Comparison of ENCODE assay signal across 10 mouse cellular contexts in genomic region chr11:76120407-76120901, GRCm38 (mm10). TPM values are rescaled to one million over a fixed set of nuclear protein-coding genes. Genes with fewer than 3 reads are reported as not detected.
A peak's percentile ranks its signal among the peaks of the same experiment; 100 is the strongest.
DNase-seq lines count a peak whose midpoint lies in the region; ATAC-seq lines count a peak whose summit lies in the region.
"Had no signal": no experiment of that assay in that cellular context is flagged by ENCODE, and none has a peak within 500 bp of the region (broad histone marks: within the 10 kb centered on the region; RNA-seq: fewer than 3 reads in every experiment).

No protein-coding gene starts in this region.

- peaks cover 24% of the 10 kb centered on the region for H3K4me1 ChIP-seq in embryonic facial prominence, embryonic 10.5 days
- no peaks in the 10 kb centered on the region for H3K4me1 ChIP-seq in midbrain, embryonic 11.5 days (ENCODE audit: control insufficient read depth, insufficient read depth, low read length)
- H3K4me1 ChIP-seq: neural tube, embryonic 13.5 days had no signal

- no peak overlapping the region for H3K9ac ChIP-seq in midbrain, embryonic 11.5 days (ENCODE audit: low read length)
- H3K9ac ChIP-seq: neural tube, embryonic 13.5 days had no signal

- peaks cover 38% of the 10 kb centered on the region for H3K36me3 ChIP-seq in embryonic facial prominence, embryonic 10.5 days (replicated peaks)
- no peaks in the 10 kb centered on the region for H3K36me3 ChIP-seq in midbrain, embryonic 11.5 days (ENCODE audit: control insufficient read depth, insufficient read depth, low read length)

- WGBS in embryonic facial prominence, embryonic 10.5 days: 48% methylated on average over 10 of the region's 10 CpGs
- WGBS in midbrain, embryonic 11.5 days: 76% methylated on average over 10 of the region's 10 CpGs

- no peak overlapping the region for H3K4me2 ChIP-seq in midbrain, embryonic 11.5 days
- H3K4me2 ChIP-seq: neural tube, embryonic 13.5 days had no signal

- 0 out of 2 replicates have a peak overlapping the region, but pooled peaks have one; percentile 36 for H3K27ac ChIP-seq in embryonic facial prominence, embryonic 10.5 days (replicated peaks)
- H3K27ac ChIP-seq in midbrain, embryonic 11.5 days (ENCODE audit: low read depth, low read length): no peak overlapping the region
- H3K27ac ChIP-seq: neural tube, embryonic 13.5 days had no signal

- peak; percentile 52 for DNase-seq in NIH3T3 (ENCODE audit: low read depth)
- DNase-seq in embryonic facial prominence, embryonic 10.5 days (ENCODE audit: low spot score): peak; percentile 42
- DNase-seq in kidney, adult 11 months: peak; percentile 66
- DNase-seq in lung, adult 18-20 months: peak; percentile 8 to 29
- DNase-seq in adrenal gland, postnatal 25 days: no peak
- no peak for DNase-seq in midbrain, embryonic 11.5 days (ENCODE audit: low spot score, missing footprints)
- no peak for DNase-seq in right cerebral cortex, postnatal 36 days (ENCODE audit: low spot score in 2 of 2)
- no peak for DNase-seq in urinary bladder, adult 18-20 months (ENCODE audit: low spot score in 2 of 2)

- no peaks in the 10 kb centered on the region for H3K9me3 ChIP-seq in embryonic facial prominence, embryonic 10.5 days
- no peaks in the 10 kb centered on the region for H3K9me3 ChIP-seq in midbrain, embryonic 11.5 days (ENCODE audit: control insufficient read depth, low read length)
- H3K9me3 ChIP-seq: neural tube, embryonic 13.5 days had no signal

- H3K4me3 ChIP-seq in embryonic facial prominence, embryonic 10.5 days: no peak overlapping the region
- no peak overlapping the region for H3K4me3 ChIP-seq in midbrain, embryonic 11.5 days (ENCODE audit: low read depth, low read length)
- H3K4me3 ChIP-seq: neural tube, embryonic 13.5 days had no signal

- no peak for ATAC-seq in midbrain, embryonic 11.5 days (ENCODE audit: low FRiP score)
- ATAC-seq: Patski had no signal

- H3K27me3 ChIP-seq in embryonic facial prominence, embryonic 10.5 days (replicated peaks; ENCODE audit: low read depth, poor library complexity, severe bottlenecking): no peaks in the 10 kb centered on the region
- no peaks in the 10 kb centered on the region for H3K27me3 ChIP-seq in midbrain, embryonic 11.5 days (ENCODE audit: control insufficient read depth, insufficient read depth, low read length)
- H3K27me3 ChIP-seq: neural tube, embryonic 13.5 days; Patski had no signal

RNA-seq across cellular contexts. Expression of gene Vps53, which starts 59.0 kb away (rescaled TPM):
- polyA plus RNA-seq in embryonic facial prominence, embryonic 10.5 days (2016; fragmentation: Nextera tagmentation; extraction: Ambion mirVana): 37.5 and 39.8 TPM in 2 replicates
- total RNA-seq in adrenal gland, postnatal 25 days (2021): 43.1 and 55.1 TPM in 2 replicates
- polyA plus RNA-seq in midbrain, embryonic 11.5 days (2014; fragmentation: Nextera tagmentation; extraction: Ambion mirVana): 44.2 and 47.4 TPM in 2 replicates

RNA-seq across cellular contexts. Expression of gene Fam57a, which starts 59.0 kb away (rescaled TPM):
- 35.0 and 35.1 TPM in 2 replicates for polyA plus RNA-seq in embryonic facial prominence, embryonic 10.5 days (2016; fragmentation: Nextera tagmentation; extraction: Ambion mirVana)
- total RNA-seq in adrenal gland, postnatal 25 days (2021): 6.8 and 9.2 TPM in 2 replicates
- 30.9 and 32.7 TPM in 2 replicates for polyA plus RNA-seq in midbrain, embryonic 11.5 days (2014; fragmentation: Nextera tagmentation; extraction: Ambion mirVana)

Comparison
In these comparisons a context has a peak if more than half of its experiments do, and no peak if none do; other contexts are left out.
1. DNase-seq: peak in NIH3T3 (single experiment), embryonic facial prominence, embryonic 10.5 days (single experiment), kidney, adult 11 months (single experiment) and lung, adult 18-20 months (2 of 2); none in adrenal gland, postnatal 25 days (single experiment), midbrain, embryonic 11.5 days (single experiment), right cerebral cortex, postnatal 36 days (0 of 2) and urinary bladder, adult 18-20 months (0 of 2).